Mouse (Mus musculus) stomach, postnatal 0 days (tissue): ENCODE results near the gene Snhg11. TPM values are rescaled to one million over a fixed set of nuclear protein-coding genes. Genes with fewer than 3 reads are reported as not detected.

Experiments used
- ATAC-seq: fragments of 200-750 bp; cut with Nextera tagmentation; 2 replicates; pipeline ENCODE4 v1.8.0; 2017; ENCODE audit not compliant: low FRiP score, low TSS enrichment
- DNase-seq: peaks from one replicate; pipeline ENCODE4 v3.0.0-alpha.2; 2016; ENCODE audit warnings: low spot score
- H3K27ac ChIP-seq: fragments of 300-500 bp; sonication (generic); replicated peaks from 2 replicates; pipeline ENCODE4 v1.5.1; 2014; ENCODE audit warnings: mild to moderate bottlenecking, control low read depth
- H3K27me3 ChIP-seq: fragments of 300-500 bp; sonication (generic); 2 replicates; pipeline ENCODE4 v1.6.1; 2014; ENCODE audit warnings: low read length; ENCODE audit not compliant: control insufficient read depth, insufficient read depth
- H3K36me3 ChIP-seq: fragments of 300-500 bp; sonication (generic); 2 replicates; pipeline ENCODE4 v1.6.1; 2014; ENCODE audit warnings: low read length, mixed read lengths; ENCODE audit not compliant: control insufficient read depth, insufficient read depth
- H3K4me1 ChIP-seq: fragments of 300-500 bp; sonication (generic); replicated peaks from 2 replicates; pipeline ENCODE4 v1.6.1; 2014; ENCODE audit warnings: antibody characterized with exemption; ENCODE audit not compliant: control insufficient read depth, insufficient read depth
- H3K4me2 ChIP-seq: fragments of 300-500 bp; sonication (generic); replicated peaks from 2 replicates; pipeline ENCODE4 v1.6.1; 2014; ENCODE audit warnings: low read depth, mild to moderate bottlenecking, control low read depth, moderate library complexity
- H3K4me3 ChIP-seq: fragments of 300-500 bp; sonication (generic); 2 replicates; pipeline ENCODE4 v1.5.1; 2014; ENCODE audit warnings: low read depth, low read length, control low read depth
- H3K9ac ChIP-seq: fragments of 300-500 bp; sonication (generic); 2 replicates; pipeline ENCODE4 v1.6.1; 2014; ENCODE audit warnings: mild to moderate bottlenecking, low read length, control low read depth, mixed read lengths
- H3K9me3 ChIP-seq: fragments of 300-500 bp; sonication (generic); 2 replicates; pipeline ENCODE4 v1.6.1; 2016; ENCODE audit warnings: low read length; ENCODE audit not compliant: control insufficient read depth
- CTCF ChIP-seq: IDR thresholded peaks from 2 replicates; pipeline ENCODE4 v1.5.1; 2016; ENCODE audit warnings: antibody characterized with exemption, low read depth, mild to moderate bottlenecking, moderate library complexity
- EP300 ChIP-seq: optimal IDR thresholded peaks from 2 replicates; pipeline ENCODE3; 2016; ENCODE audit warnings: antibody characterized with exemption
- WGBS: fragments of 180-500 bp; shearing (Covaris S2); extraction: QIAGEN DNeasy Blood & Tissue Kit; methylation state at CpG from one replicate; pipeline ENCODE4 v1.1.7; 2014; 5-methylcytosine and 5-hydroxymethylcytosine counted together
- polyA plus RNA-seq: library from polyadenylated mRNA; unstranded; fragments of >200 nt; fragmentation: Nextera tagmentation; extraction: Ambion mirVana; gene quantifications from 2 replicates; pipeline ENCODE4 v1.2.1, GENCODE M21; 2015

The Snhg11 gene
- polyA plus RNA-seq, 1 experiment from 2014 or later = 3.7 TPM

DNA sequence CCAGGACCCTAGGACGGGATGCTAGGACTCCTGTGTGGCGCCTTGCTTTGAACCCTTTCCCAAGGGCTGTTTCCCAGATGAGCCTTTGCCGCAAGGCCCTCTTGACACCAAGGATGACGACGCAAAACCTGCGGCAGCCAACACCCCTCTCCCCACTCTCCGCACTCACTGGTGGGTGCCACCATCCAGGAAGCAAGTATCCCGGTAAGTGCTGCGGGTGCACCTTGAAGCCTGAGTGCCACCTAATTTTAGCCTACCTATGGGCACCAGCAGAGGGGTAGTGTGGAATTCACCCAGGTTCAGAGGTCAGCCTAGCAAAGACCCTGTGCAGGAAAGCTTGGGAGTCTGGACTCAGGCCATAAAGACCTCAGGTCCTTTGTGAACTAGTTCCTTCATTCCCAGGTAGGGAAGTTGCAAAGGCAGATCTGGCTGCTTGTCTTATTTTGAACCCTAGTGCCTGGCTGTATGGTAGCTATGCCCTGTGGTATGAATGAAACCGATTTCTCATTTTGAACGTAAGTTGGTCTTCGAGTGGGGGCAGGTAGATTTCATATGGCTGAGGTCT is 767 bp downstream of the Snhg11 start:
- no peaks in the 10 kb centered on the region for H3K9me3 ChIP-seq
- no peaks in the 10 kb centered on the region for H3K27me3 ChIP-seq
- 0 out of 2 replicates have a peak overlapping the region, but pooled peaks have one; percentile 10 for H3K4me3 ChIP-seq
- ATAC-seq = no peak
- no peak overlapping the region for H3K4me2 ChIP-seq
- H3K4me1 ChIP-seq = no peaks in the 10 kb centered on the region
- H3K27ac ChIP-seq = no peak overlapping the region
- no peak overlapping the region for H3K9ac ChIP-seq
- TF ChIP-seq CTCF (no peak), EP300 (no peak)
- H3K36me3 ChIP-seq = no peaks in the 10 kb centered on the region
- DNase-seq = no peak
- WGBS = 36% methylated on average over 12 of the region's 12 CpGs

DNA sequence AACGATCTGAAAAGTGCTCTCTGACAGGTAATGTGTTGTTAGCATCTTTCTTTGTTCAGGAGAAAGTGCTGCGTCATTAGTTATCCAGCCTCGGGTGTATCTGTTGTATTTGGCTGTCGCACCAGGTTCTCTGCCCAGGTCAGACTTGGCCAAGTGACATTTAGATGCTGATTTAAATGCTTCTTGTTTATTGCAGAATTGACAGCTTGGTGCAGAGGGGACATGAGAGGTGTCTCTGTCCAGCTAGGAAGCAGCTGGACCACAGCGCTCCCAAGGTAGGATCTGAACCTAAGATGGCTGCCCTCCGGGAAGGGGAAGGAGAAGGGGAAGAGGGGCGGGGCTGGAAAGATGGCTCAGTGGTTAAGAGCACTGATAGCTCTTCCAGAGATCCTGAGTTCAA is 1.4 kb downstream of the Snhg11 start:
- no peak overlapping the region for H3K9ac ChIP-seq
- WGBS = 55% methylated on average over 7 of the region's 7 CpGs
- H3K4me3 ChIP-seq = no peak overlapping the region
- H3K4me2 ChIP-seq = no peak overlapping the region
- DNase-seq (no peak), ATAC-seq (no peak)
- no peaks in the 10 kb centered on the region for H3K4me1 ChIP-seq
- TF ChIP-seq EP300 = no peak
- H3K9me3 ChIP-seq = no peaks in the 10 kb centered on the region
- H3K27me3 ChIP-seq = no peaks in the 10 kb centered on the region
- no peaks in the 10 kb centered on the region for H3K36me3 ChIP-seq
- H3K27ac ChIP-seq = no peak overlapping the region

- no peaks in the 10 kb centered on the region for H3K36me3 ChIP-seq
- H3K4me1 ChIP-seq = no peaks in the 10 kb centered on the region
- WGBS = 88% methylated on average over 1 of the region's 1 CpGs
- no peak overlapping the region for H3K4me3 ChIP-seq
- no peak for ATAC-seq
- H3K4me2 ChIP-seq = no peak overlapping the region
- DNase-seq = no peak
- no peaks in the 10 kb centered on the region for H3K9me3 ChIP-seq
- TF ChIP-seq CTCF (no peak), EP300 (no peak)
- no peak overlapping the region for H3K27ac ChIP-seq
- H3K27me3 ChIP-seq = no peaks in the 10 kb centered on the region
- H3K9ac ChIP-seq = no peak overlapping the region
These were observed 2.4 kb downstream of the Snhg11 start for GRCm38 (mm10) chr2:158377811-158378210.

DNA sequence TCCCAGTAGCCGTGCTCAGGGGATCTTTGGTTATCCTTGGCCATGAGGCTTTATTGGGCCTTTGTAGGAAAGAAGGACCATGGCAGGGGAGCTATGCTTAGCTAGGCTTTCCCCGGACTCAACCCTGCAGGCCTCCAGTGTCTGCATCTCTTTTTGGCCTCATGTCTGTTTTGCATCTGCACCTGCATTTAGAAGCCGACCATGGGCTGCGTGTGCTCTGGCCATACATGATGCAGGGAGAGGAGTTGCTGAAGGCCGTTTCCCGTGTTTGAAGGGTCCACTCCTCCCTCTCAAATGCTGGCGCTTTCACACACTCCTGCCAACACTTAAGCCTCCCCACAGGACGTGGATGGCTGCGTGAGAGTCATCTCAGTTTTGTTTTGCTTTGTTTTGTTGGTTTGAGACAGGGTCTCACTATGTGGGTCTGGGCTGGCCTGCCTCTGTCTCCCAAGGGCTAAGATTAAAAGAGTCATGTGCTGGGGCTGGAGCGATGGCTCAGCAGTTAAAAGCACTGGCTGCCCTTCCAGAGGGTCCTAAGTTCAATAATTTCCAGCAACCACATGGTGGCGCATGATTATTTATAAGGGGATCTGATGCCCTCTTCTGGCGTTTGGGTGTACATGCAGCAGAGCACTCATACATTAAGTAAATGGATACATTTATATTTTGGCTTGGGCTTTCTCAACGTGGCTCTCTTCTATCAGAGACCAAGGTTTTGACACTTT is 4.1 kb downstream of the Snhg11 start:
- no peaks in the 10 kb centered on the region for H3K9me3 ChIP-seq
- ATAC-seq (no peak), DNase-seq (peak; percentile 53)
- no peak overlapping the region for H3K4me2 ChIP-seq
- no peaks in the 10 kb centered on the region for H3K27me3 ChIP-seq
- 43% methylated on average over 13 of the region's 13 CpGs for WGBS
- no peak overlapping the region for H3K27ac ChIP-seq
- TF ChIP-seq EP300 (no peak), CTCF (peak; percentile 97)
- no peak overlapping the region for H3K4me3 ChIP-seq
- H3K9ac ChIP-seq = no peak overlapping the region
- H3K4me1 ChIP-seq = no peaks in the 10 kb centered on the region
- H3K36me3 ChIP-seq = no peaks in the 10 kb centered on the region

DNA sequence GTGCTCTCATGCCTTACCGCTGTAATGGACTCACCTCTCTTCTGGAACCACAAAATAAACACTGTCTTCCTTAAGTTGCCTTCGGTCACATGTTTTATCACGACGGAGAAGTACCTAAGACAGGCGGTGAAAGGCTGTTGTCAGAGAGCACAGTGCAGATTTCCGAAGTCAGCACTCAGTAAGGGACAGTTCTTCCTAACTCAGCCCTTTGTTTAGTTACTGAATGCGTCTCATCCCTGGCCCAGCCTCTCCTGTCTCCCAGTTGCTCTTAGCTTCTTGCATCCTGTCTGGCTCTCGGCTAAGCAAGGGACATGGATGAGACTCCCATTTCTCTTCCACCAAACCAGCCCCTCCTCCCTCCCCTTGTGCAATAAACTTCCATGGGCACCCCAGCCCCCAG is 10.6 kb downstream of the Snhg11 start:
- ATAC-seq = no peak
- Histone ChIP-seq H3K27me3 (no peaks in the 10 kb centered on the region), H3K27ac (no peak overlapping the region), H3K9me3 (no peaks in the 10 kb centered on the region), H3K4me2 (no peak overlapping the region), H3K36me3 (no peaks in the 10 kb centered on the region), H3K4me3 (no peak overlapping the region), H3K9ac (no peak overlapping the region), H3K4me1 (no peaks in the 10 kb centered on the region)
- DNase-seq = no peak
- 19% methylated on average over 8 of the region's 8 CpGs for WGBS
- no peak for TF ChIP-seq CTCF
- no peak for TF ChIP-seq EP300

GRCm38 (mm10) chr2:158389421-158389820 is 14.0 kb downstream of the Snhg11 start:
- Histone ChIP-seq H3K27ac (no peak overlapping the region), H3K4me3 (no peak overlapping the region), H3K9ac (no peak overlapping the region), H3K27me3 (no peaks in the 10 kb centered on the region), H3K4me1 (no peaks in the 10 kb centered on the region), H3K4me2 (no peak overlapping the region), H3K36me3 (no peaks in the 10 kb centered on the region), H3K9me3 (no peaks in the 10 kb centered on the region)
- ATAC-seq (no peak), DNase-seq (no peak)
- TF ChIP-seq CTCF (no peak), EP300 (no peak)
- 86% methylated on average over 7 of the region's 7 CpGs for WGBS
